In the genomic region with DNA sequence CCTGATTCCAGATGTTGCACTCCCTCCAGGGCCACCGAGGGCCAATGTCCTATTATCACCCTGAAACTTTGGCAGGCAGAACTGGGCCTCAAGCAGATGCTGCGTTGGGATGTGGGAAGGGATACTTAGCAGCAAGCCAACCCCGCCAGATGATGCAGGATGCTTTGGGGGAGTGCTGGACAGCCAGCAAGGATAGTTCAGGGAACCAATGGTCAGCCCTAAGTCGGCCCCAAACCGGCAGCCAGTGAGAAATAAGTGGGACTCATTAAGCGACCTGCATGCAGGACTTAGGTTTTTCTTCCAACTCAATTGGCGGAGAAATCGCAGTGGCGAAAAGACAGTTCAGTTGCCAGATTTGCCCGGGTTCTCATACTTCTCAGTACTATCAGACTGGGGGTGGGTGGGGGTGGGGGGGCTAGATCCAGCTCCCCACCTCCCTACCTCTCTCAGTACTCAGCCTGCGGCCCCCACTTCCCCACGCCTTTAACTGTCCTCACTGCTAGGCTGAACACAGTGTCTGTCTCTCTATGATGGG, we compare ENCODE assay signal across 8 mouse cellular contexts. TPM values are rescaled to one million over a fixed set of nuclear protein-coding genes. Genes with fewer than 3 reads are reported as not detected.
A peak's percentile ranks its signal among the peaks of the same experiment; 100 is the strongest.
DNase-seq lines count a peak whose midpoint lies in the region; ATAC-seq and TF ChIP-seq lines count a peak whose summit lies in the region.

No protein-coding gene starts in this region.

- peak overlapping the region; percentile 99 for H3K9ac ChIP-seq in embryonic facial prominence, embryonic 11.5 days (replicated peaks; ENCODE audit: low read length)

- no peaks in the 10 kb centered on the region for H3K27me3 ChIP-seq in embryonic facial prominence, embryonic 11.5 days (ENCODE audit: control insufficient read depth, insufficient read depth, low read length)
- peaks cover 27% of the 10 kb centered on the region for H3K27me3 ChIP-seq in hindbrain, embryonic 10.5 days (ENCODE audit: insufficient read depth, poor library complexity, severe bottlenecking)

- WGBS in lung, adult 2 months = 10% methylated on average over 12 of the region's 12 CpGs
- WGBS in embryonic facial prominence, embryonic 11.5 days = 4% methylated on average over 12 of the region's 12 CpGs
- WGBS in hindbrain, embryonic 10.5 days = 13% methylated on average over 12 of the region's 12 CpGs

- H3K27ac ChIP-seq in embryonic facial prominence, embryonic 11.5 days (replicated peaks; ENCODE audit: low read depth, low read length) = peak overlapping the region; percentile 91
- peak overlapping the region; percentile 99 for H3K27ac ChIP-seq in hindbrain, embryonic 10.5 days

- no peak for TF ChIP-seq POLR2A in lung, adult 2 months (IDR thresholded peaks at IDR 0.05; ENCODE audit: borderline replicate concordance, extremely low read depth, low read depth, low read length)

- peaks cover 38% of the 10 kb centered on the region for H3K4me1 ChIP-seq in lung, adult 2 months (ENCODE audit: control insufficient read depth, insufficient read depth, low read length)
- peaks cover 12% of the 10 kb centered on the region for H3K4me1 ChIP-seq in embryonic facial prominence, embryonic 11.5 days (ENCODE audit: control insufficient read depth, insufficient read depth, low read length)
- H3K4me1 ChIP-seq in hindbrain, embryonic 10.5 days (replicated peaks) = peaks cover 84% of the 10 kb centered on the region

- no peaks in the 10 kb centered on the region for H3K36me3 ChIP-seq in embryonic facial prominence, embryonic 11.5 days (replicated peaks; ENCODE audit: control insufficient read depth, insufficient read depth, low read depth, low read length)
- peaks cover 6% of the 10 kb centered on the region for H3K36me3 ChIP-seq in hindbrain, embryonic 10.5 days

- DNase-seq in lung, adult 2 months = no peak
- no peak for DNase-seq in lung, postnatal 25 days (ENCODE audit: low spot score)
- DNase-seq in embryonic facial prominence, embryonic 11.5 days (ENCODE audit: low spot score) = no peak
- DNase-seq in hindbrain, embryonic 10.5 days (ENCODE audit: low spot score) = peak; percentile 34
- peak; percentile 51 for DNase-seq in lung, postnatal 10 days
- no peak for DNase-seq in thymus, postnatal 25 days
- no peak for DNase-seq in left cerebral cortex, adult 11 months (ENCODE audit: low spot score)

- no peak for TF ChIP-seq CTCF in lung, adult 2 months (IDR thresholded peaks at IDR 0.05; ENCODE audit: insufficient read depth, low read length)

- no peaks in the 10 kb centered on the region for H3K9me3 ChIP-seq in embryonic facial prominence, embryonic 11.5 days (replicated peaks; ENCODE audit: control insufficient read depth, low read length)
- no peaks in the 10 kb centered on the region for H3K9me3 ChIP-seq in hindbrain, embryonic 10.5 days

- ATAC-seq in embryonic facial prominence, embryonic 11.5 days (replicated peaks; ENCODE audit: insufficient number of reproducible peaks, low FRiP score, low TSS enrichment, low read depth) = no peak; the same call in 1 of the 2 replicates
- ATAC-seq in CD4-positive, CD25-positive, alpha-beta regulatory T cell, adult 4 months = no peak

- peak overlapping the region; percentile 79 for H3K4me2 ChIP-seq in embryonic facial prominence, embryonic 11.5 days (ENCODE audit: low read depth, low read length)

- H3K4me3 ChIP-seq in lung, adult 2 months (replicated peaks; ENCODE audit: extremely low read depth, low read depth, low read length) = peak overlapping the region; percentile 52
- peak overlapping the region; percentile 96 for H3K4me3 ChIP-seq in embryonic facial prominence, embryonic 11.5 days (ENCODE audit: low read depth, low read length)
- H3K4me3 ChIP-seq in hindbrain, embryonic 10.5 days = peak overlapping the region; percentile 91

RNA-seq across cellular contexts. Expression of gene Hdac7, which starts 14.0 kb away (rescaled TPM):
- polyA plus RNA-seq in lung, adult 2 months (2012; rRNA removed) = 254 and 294 TPM in 2 replicates
- polyA plus RNA-seq in embryonic facial prominence, embryonic 11.5 days (2014; fragmentation: Nextera tagmentation; extraction: Ambion mirVana) = 17.0 and 20.3 TPM in 2 replicates
- 25.7 and 32.7 TPM in 2 replicates for polyA plus RNA-seq in hindbrain, embryonic 10.5 days (2016; fragmentation: Nextera tagmentation; extraction: Ambion mirVana)
- polyA plus RNA-seq in CD4-positive, CD25-positive, alpha-beta regulatory T cell, adult 4 months (2017; shearing (Covaris generic)) = 10 to 100 TPM; 68.2 to 74.2 TPM

RNA-seq across cellular contexts. Expression of gene Slc48a1, which starts 52.0 kb away (rescaled TPM):
- 158 and 174 TPM in 2 replicates for polyA plus RNA-seq in lung, adult 2 months (2012; rRNA removed)
- 18.9 and 22.8 TPM in 2 replicates for polyA plus RNA-seq in embryonic facial prominence, embryonic 11.5 days (2014; fragmentation: Nextera tagmentation; extraction: Ambion mirVana)
- 28.8 and 31.3 TPM in 2 replicates for polyA plus RNA-seq in hindbrain, embryonic 10.5 days (2016; fragmentation: Nextera tagmentation; extraction: Ambion mirVana)
- polyA plus RNA-seq in CD4-positive, CD25-positive, alpha-beta regulatory T cell, adult 4 months (2017; shearing (Covaris generic)) = 10 to 100 TPM; 33.9 to 37.1 TPM

Comparison
In these comparisons a context has a peak if more than half of its experiments do, and no peak if none do; other contexts are left out.
1. DNase-seq: peak in hindbrain, embryonic 10.5 days (single experiment) and lung, postnatal 10 days (single experiment); none in lung, adult 2 months (single experiment), lung, postnatal 25 days (single experiment), embryonic facial prominence, embryonic 11.5 days (single experiment), thymus, postnatal 25 days (single experiment) and left cerebral cortex, adult 11 months (single experiment).
2. Peak in every context shown above with its lines, with median percentiles within 50 percentile points of each other: H3K4me3 ChIP-seq.